7 mouse cellular contexts compared by ENCODE assay signal in genomic region chr7:6770286-6770685, GRCm38 (mm10). TPM values are rescaled to one million over a fixed set of nuclear protein-coding genes. Genes with fewer than 3 reads are reported as not detected.
DNase-seq lines count a peak whose midpoint lies in the region; ATAC-seq lines count a peak whose summit lies in the region.

No protein-coding gene starts in this region.

- H3K27ac ChIP-seq in embryonic facial prominence, embryonic 11.5 days (replicated peaks; ENCODE audit: low read depth, low read length) = peak overlapping the region; percentile 42
- H3K27ac ChIP-seq in hindbrain, embryonic 11.5 days (ENCODE audit: low read depth, low read length) = no peak overlapping the region
- H3K27ac ChIP-seq in limb, embryonic 13.5 days = peak overlapping the region; percentile 85

- no peaks in the 10 kb centered on the region for H3K9me3 ChIP-seq in embryonic facial prominence, embryonic 11.5 days (replicated peaks; ENCODE audit: control insufficient read depth, low read length)
- H3K9me3 ChIP-seq in hindbrain, embryonic 11.5 days (ENCODE audit: control insufficient read depth, low read length) = no peaks in the 10 kb centered on the region
- H3K9me3 ChIP-seq in limb, embryonic 13.5 days = 0 out of 2 replicates have a peak, but pooled peaks cover 3% of the 10 kb centered on the region

- H3K4me3 ChIP-seq in embryonic facial prominence, embryonic 11.5 days (ENCODE audit: low read depth, low read length) = no peak overlapping the region
- no peak overlapping the region for H3K4me3 ChIP-seq in hindbrain, embryonic 11.5 days (ENCODE audit: low read depth, low read length)
- H3K4me3 ChIP-seq in limb, embryonic 13.5 days = no peak overlapping the region

- WGBS in embryonic facial prominence, embryonic 11.5 days = 1% methylated on average over 8 of the region's 8 CpGs
- WGBS in hindbrain, embryonic 11.5 days = 2% methylated on average over 8 of the region's 8 CpGs
- WGBS in limb, embryonic 13.5 days = 0% methylated on average over 8 of the region's 8 CpGs

- H3K4me2 ChIP-seq in embryonic facial prominence, embryonic 11.5 days (ENCODE audit: low read depth, low read length) = no peak overlapping the region
- H3K4me2 ChIP-seq in hindbrain, embryonic 11.5 days (replicated peaks; ENCODE audit: low read depth, low read length) = no peak overlapping the region
- H3K4me2 ChIP-seq in limb, embryonic 13.5 days (replicated peaks) = peak overlapping the region; percentile 39

- no peaks in the 10 kb centered on the region for H3K36me3 ChIP-seq in embryonic facial prominence, embryonic 11.5 days (replicated peaks; ENCODE audit: control insufficient read depth, insufficient read depth, low read depth, low read length)
- no peaks in the 10 kb centered on the region for H3K36me3 ChIP-seq in hindbrain, embryonic 11.5 days (ENCODE audit: control insufficient read depth, insufficient read depth, low read length)
- H3K36me3 ChIP-seq in limb, embryonic 13.5 days = peaks cover 13% of the 10 kb centered on the region

- no peaks in the 10 kb centered on the region for H3K27me3 ChIP-seq in embryonic facial prominence, embryonic 11.5 days (ENCODE audit: control insufficient read depth, insufficient read depth, low read length)
- H3K27me3 ChIP-seq in hindbrain, embryonic 11.5 days (ENCODE audit: control insufficient read depth, insufficient read depth, low read length) = no peaks in the 10 kb centered on the region
- H3K27me3 ChIP-seq in limb, embryonic 13.5 days = no peaks in the 10 kb centered on the region

- H3K4me1 ChIP-seq in embryonic facial prominence, embryonic 11.5 days (ENCODE audit: control insufficient read depth, insufficient read depth, low read length) = peaks cover 4% of the 10 kb centered on the region
- H3K4me1 ChIP-seq in hindbrain, embryonic 11.5 days (replicated peaks; ENCODE audit: control insufficient read depth, insufficient read depth, low read length) = no peaks in the 10 kb centered on the region
- peaks cover 30% of the 10 kb centered on the region for H3K4me1 ChIP-seq in limb, embryonic 13.5 days

- H3K9ac ChIP-seq in embryonic facial prominence, embryonic 11.5 days (replicated peaks; ENCODE audit: low read length) = no peak overlapping the region
- H3K9ac ChIP-seq in hindbrain, embryonic 11.5 days (ENCODE audit: low read depth, low read length) = no peak overlapping the region
- no peak overlapping the region for H3K9ac ChIP-seq in limb, embryonic 13.5 days

- peak; percentile 71 for DNase-seq in adrenal gland, postnatal 10 days
- peak; percentile 76 for DNase-seq in embryonic facial prominence, embryonic 11.5 days (ENCODE audit: low spot score)
- DNase-seq in hindbrain, embryonic 11.5 days (ENCODE audit: low spot score) = peak; percentile 46
- DNase-seq in testis, postnatal 14 days (ENCODE audit: low spot score) = peak; percentile 14
- DNase-seq in frontal cortex, postnatal 10 days (ENCODE audit: low spot score in 2 of 2) = no peak

- peak; percentile 79 for ATAC-seq in embryonic facial prominence, embryonic 11.5 days (replicated peaks; ENCODE audit: insufficient number of reproducible peaks, low FRiP score, low TSS enrichment, low read depth)
- peak; percentile 70 for ATAC-seq in hindbrain, embryonic 11.5 days (ENCODE audit: low FRiP score)
- ATAC-seq in limb, embryonic 13.5 days (ENCODE audit: low FRiP score, low read depth) = peak; percentile 80
- ATAC-seq in megakaryocyte, adult 5-6 weeks (ENCODE audit: poor library complexity, severe bottlenecking) = no peak

RNA-seq across cellular contexts. Expression of gene Usp29, which starts 39.9 kb away (rescaled TPM):
- 1 to 10 TPM; 2.8 to 4.0 TPM for total RNA-seq in adrenal gland, postnatal 10 days (2021)
- 13.3 and 15.2 TPM in 2 replicates for polyA plus RNA-seq in embryonic facial prominence, embryonic 11.5 days (2014; fragmentation: Nextera tagmentation; extraction: Ambion mirVana)
- 12.4 and 15.1 TPM in 2 replicates for polyA plus RNA-seq in hindbrain, embryonic 11.5 days (2014; fragmentation: Nextera tagmentation; extraction: Ambion mirVana)
- 13.4 and 14.9 TPM in 2 replicates for polyA plus RNA-seq in limb, embryonic 13.5 days (2015; fragmentation: Nextera tagmentation; extraction: Ambion mirVana)
- total RNA-seq in megakaryocyte, adult 5-6 weeks (2015) = not detected in 2 replicates
- not detected in 2 replicates for total RNA-seq in megakaryocyte, adult 5-6 weeks (2017)

RNA-seq across cellular contexts. Expression of gene Peg3, which starts 40.1 kb away (rescaled TPM):
- total RNA-seq in adrenal gland, postnatal 10 days (2021) = 100 to 1,000 TPM in 1 of 2 experiments, 10 to 100 TPM in 1; 97.3 to 102 TPM
- polyA plus RNA-seq in embryonic facial prominence, embryonic 11.5 days (2014; fragmentation: Nextera tagmentation; extraction: Ambion mirVana) = 200 and 207 TPM in 2 replicates
- polyA plus RNA-seq in hindbrain, embryonic 11.5 days (2014; fragmentation: Nextera tagmentation; extraction: Ambion mirVana) = 112 and 126 TPM in 2 replicates
- 230 and 252 TPM in 2 replicates for polyA plus RNA-seq in limb, embryonic 13.5 days (2015; fragmentation: Nextera tagmentation; extraction: Ambion mirVana)
- 0.09 TPM in 1 of 2 replicates, not detected in the other for total RNA-seq in megakaryocyte, adult 5-6 weeks (2015)
- under 0.01 TPM in 1 of 2 replicates, not detected in the other for total RNA-seq in megakaryocyte, adult 5-6 weeks (2017)

Comparison
In these comparisons a context has a peak if more than half of its experiments do, and no peak if none do; other contexts are left out.
1. DNase-seq: peak in adrenal gland, postnatal 10 days (single experiment), embryonic facial prominence, embryonic 11.5 days (single experiment), hindbrain, embryonic 11.5 days (single experiment) and testis, postnatal 14 days (single experiment); none in frontal cortex, postnatal 10 days (0 of 2).